Mouse (Mus musculus): ENCODE data around the gene Nadk.
A peak's percentile ranks its signal among the peaks of the same experiment; 100 is the strongest.
"Not testable (repeated sequence)": the region's sequence is repeated elsewhere in the genome, so short reads cannot be mapped to it uniquely, and the experiment has no call there.

Nadk gene

DNA sequence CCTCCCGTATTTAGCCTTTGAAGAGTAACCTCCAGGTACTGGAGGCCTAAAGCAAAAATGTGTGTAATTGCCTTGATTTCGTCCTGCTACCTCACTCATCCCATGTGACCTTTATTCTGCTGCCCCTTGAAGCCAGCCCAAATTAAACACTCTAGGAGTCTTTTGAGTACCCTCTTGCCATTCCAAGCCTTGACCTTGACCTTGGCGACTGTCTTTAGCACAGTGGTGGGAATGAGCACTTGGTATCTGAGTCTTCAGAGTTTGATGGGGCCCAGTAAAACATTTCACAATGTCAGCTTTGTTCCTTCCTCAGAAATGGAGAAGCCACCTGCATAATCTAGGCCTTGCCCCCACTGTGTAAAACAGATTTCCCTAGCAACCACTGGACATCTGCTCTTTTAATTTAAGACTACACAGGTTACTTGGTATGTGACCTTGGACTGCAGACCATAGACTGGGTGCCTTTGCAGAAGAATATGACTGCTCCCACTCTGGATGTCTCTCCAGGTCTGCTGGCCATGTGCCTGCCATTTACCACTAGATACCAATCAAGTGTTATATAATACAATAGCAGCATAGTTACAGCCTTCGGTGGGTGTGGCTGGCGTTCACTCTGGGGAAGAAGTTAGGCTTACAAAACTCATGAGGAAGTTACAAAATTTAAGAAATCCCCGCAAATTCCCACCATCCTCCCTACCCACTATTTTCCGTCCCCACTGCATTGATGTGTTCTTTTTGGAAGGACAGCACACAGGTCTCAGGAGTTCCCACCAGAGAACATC is at the start of gene Nadk:
TSS of gene Nadk (plus strand) at position 718 of the 782 bp plus-strand sequence.
- peak; percentile 60 for DNase-seq

DNA sequence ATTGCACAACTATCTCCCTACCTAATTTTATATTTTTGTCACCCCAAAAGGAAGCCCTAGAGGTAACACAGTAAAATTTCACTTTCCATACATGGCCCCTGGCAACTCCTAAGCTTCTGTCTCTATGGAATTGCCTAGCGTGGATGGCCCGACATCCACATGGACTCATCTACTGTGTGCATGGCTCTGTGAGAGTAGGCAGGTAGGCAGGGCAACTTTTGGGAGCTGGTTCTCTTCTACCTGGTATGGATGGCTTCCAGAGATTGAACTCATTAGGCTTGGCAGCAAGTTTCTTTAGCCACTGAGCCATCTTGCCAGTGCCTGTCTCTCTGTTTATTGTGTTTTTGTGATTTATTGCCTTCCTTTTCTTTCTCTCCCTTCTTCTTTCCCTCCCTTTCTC is 47.4 kb upstream of the Nadk start:
- no peak for DNase-seq

DNA sequence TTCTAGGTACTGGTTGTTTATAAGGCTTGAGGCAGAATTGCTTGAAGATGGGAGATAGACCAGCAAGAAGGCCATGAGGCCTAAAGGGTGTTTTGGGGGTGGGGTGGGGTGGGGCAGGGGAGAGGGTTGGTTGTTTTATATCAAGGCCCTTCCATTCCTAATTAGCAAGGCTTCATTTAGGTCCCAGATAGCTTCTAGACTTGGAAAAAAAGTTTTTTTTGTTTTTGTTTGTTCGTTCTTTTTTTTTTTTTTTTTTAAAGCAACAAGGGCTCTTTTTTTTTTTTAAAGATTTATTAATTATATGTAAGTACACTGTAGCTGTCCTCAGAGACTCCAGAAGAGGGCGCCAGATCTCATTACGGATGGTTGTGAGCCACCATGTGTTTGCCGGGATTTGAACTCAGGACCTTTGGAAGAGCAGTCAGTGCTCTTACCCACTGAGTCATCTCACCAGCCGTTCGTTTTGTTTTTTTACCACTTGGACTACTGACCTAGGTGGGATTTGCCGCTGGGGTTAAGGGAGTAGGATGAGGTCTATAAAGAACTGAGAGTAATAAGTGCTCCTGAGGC is 44.1 kb upstream of the Nadk start:
- DNase-seq, result no peak

DNA sequence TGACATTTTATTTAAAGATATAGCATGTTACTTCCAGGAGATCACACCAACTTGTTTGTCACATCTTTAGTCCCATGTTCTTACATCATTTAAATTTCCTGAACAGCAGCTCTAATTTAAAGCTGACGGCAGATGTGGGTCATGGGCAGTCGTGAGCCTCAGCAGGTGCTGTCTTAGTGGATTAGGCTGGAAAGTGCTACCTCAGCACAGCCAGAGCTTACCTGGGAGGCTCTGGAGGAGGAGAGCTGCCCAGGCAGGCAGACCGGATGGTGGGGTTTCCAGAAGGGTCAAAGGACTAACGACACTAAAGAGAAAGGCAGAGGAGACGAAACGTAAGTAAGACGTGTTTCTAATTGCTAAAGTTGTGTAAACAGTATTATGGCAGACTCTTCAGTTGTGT is 39.9 kb upstream of the Nadk start:
- DNase-seq, result no peak

DNA sequence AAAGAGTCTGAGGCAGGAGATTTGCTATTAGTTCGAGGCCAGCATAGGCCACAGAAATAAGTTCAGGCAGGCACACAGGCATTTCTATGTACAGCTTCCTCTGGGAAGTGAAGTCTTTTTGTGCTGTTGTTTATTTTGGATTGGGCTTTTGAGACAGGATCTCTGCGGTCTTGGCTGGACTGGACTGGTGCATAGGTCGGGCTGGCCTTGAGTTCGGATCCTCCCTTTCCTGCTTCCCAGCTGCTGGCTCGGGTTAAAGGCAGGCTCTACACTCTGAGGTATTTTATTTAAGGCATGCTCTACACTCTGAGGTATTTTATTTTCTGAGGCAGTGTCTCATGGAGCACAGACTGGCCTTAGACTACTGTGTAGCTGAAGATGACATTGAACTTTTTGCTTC is 36.4 kb upstream of the Nadk start:
- no peak for DNase-seq

DNA sequence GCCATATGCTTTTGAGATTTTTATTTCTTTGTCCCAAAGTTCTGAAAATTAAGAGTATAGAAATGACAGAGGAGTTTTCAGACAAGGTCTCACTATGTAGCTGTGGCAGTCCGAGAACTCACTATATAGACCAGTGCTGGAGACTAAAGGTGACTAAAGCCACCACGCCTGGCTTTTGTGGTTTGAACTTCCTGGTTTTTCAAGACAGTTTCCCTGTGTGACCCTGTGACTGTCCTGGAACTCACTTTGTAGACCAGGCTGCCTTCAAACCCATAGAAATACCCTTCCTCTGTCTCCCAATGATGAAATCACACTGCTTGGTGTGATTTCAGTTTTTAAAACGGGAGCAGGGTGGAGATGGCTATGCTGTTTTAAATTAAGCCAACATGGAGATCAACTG is 32.9 kb upstream of the Nadk start:
- DNase-seq, result no peak

DNA sequence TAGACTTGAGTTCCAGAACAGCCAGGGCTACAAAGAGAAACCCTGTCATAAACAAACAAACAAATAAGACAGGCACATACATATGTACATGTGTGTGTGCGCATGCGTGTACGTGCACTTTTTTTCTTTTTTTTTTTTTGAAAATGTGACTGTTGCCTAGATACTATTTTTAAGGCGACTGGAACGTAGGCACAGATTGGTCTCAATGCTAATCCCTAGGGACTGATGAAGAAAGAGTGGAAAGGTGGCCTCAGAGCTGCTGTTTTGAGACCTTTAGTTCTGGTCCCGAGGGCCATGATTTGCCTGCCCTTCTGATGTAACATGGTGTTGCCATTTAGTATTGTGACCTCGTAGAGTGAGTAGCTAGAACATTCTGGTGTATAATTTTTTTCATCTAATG is 12.2 kb upstream of the Nadk start:
- DNase-seq, result no peak

DNA sequence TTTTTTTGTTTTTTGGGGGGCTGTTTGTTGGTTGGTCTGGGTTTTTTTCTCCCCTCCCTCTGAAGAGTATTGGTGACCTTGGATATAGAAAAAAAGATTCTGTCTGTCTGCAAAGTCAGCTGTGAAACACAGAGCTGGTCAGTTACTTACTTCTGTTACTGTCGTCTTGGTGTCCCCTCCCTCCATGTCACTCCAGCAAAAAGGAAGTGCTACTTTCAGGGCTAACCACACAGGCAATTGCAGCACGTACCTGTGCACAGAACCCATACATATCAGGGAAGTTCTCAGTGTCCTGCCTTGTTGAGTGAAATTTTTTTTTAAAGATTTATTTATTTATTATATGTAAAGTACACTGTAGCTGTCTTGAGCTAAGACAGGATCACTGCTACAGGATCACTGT is 11.7 kb upstream of the Nadk start:
- DNase-seq, result no peak

DNA sequence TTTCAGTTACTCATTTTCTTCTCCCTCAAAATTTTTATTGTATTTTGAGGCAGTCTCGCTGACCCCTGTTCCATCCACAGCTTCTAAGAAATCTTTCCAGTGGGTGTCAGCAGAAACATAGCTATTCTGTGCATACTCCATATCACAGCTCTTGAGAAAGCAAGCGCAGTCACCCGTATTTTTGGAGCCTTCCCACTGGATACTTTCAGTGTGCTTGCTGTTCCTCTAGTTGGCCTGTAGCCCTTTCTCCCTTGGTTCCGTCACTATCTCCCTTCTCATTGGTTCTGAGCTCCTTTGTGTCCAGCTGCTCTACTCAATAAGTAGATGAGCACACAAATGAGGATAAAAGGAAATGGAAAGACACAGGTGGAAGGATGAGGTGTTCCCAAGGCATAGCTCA is 11.1 kb upstream of the Nadk start:
- DNase-seq, result no peak

DNA sequence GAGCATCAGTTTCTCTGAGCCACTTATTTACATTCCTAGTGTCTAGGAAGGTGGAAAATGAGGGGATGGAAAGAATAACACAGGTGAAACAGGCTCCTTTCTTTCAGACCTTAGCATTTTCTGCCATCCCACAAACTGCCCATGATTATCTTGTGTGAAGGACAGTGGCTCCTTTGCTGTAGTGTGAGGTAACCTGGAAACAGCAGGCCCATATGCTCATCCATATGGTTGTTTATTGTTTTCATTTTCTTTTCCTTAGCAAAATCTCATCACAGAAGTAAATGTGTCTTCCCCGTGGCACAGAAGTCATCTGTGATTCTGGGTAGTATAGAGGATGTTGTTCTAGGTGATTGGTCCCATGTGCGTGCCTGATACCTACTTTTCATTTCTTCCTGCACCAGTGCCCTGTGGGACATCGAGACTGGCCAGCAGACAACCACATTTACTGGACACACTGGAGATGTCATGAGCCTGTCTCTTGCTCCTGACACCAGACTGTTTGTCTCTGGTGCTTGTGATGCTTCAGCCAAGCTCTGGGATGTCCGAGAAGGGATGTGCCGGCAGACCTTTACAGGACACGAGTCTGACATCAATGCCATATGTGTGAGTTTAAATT is 9.2 kb upstream of the Nadk start:
- DNase-seq, result peak; percentile 67

DNA sequence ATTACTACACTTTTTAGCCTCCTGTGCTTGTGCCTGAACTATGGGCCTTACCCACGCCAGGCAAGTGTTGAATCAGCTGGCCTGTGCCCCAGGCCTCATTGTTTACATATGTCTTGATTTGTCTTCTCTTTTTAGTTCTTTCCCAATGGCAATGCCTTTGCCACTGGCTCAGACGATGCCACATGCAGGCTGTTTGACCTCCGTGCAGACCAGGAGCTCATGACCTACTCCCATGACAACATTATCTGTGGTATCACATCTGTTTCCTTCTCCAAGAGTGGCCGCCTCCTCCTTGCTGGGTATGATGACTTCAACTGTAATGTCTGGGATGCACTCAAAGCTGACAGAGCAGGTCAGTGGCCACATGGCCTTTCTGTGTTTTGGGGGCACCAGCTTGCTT is 7.3 kb upstream of the Nadk start:
- DNase-seq, result no peak

DNA sequence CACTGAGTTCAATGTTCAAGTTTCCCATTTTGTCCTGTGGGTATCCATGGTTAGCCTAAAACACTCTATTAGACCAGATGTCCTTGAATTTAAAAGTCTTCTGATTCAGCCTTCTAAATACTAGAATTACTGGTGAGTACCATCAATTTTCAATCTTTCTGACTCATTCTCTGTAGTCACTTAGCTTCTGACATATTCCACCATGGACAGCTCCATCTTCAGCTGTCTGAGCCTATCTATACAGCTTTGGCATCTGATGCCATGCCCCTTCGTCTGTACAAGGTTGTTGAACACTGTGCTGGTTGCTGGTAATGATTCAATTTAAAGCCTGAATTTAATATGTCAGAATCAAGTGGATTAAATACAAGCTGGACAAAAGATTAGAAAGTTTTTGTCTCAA is 6.7 kb upstream of the Nadk start:
- no peak for DNase-seq

DNA sequence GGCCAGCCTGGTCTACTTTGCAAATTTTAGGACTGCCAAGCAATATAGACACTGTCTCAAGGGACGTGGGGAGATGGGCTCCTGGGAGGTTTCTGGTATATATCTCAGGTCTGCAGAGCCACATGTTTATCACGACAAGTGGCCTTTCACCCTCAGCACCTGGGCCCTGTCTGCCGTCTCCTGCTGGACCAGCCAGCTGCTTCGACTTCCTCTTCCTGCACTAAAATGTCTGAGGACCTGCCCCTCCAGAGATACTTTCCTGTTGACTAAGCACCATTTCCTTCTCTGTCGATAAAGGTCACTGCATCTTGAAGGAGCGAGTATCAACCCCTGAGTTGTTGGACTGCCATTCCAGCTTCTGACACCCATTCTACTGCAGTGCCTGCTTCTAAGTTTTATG is 2.7 kb upstream of the Nadk start:
- no peak for DNase-seq

DNA sequence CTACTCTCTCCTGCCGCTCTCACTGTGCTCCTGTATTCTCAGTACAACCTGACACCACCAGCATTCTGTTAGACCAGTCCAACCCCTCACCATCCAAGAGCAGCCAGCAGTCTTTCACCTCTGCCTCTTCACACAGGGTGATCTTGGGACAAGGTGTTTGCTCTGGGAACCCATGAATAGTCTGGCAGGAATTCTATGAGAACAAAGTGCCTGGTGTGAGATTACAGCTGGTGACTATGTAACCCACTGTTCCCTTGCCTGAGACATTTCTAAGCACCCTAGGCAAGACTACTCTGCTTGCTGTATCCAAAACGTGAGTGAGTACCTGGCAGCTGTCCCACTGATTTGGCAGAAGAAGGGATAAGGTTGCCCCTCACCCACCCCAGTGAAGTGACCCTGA is 1.2 kb upstream of the Nadk start:
- DNase-seq, result no peak

DNA sequence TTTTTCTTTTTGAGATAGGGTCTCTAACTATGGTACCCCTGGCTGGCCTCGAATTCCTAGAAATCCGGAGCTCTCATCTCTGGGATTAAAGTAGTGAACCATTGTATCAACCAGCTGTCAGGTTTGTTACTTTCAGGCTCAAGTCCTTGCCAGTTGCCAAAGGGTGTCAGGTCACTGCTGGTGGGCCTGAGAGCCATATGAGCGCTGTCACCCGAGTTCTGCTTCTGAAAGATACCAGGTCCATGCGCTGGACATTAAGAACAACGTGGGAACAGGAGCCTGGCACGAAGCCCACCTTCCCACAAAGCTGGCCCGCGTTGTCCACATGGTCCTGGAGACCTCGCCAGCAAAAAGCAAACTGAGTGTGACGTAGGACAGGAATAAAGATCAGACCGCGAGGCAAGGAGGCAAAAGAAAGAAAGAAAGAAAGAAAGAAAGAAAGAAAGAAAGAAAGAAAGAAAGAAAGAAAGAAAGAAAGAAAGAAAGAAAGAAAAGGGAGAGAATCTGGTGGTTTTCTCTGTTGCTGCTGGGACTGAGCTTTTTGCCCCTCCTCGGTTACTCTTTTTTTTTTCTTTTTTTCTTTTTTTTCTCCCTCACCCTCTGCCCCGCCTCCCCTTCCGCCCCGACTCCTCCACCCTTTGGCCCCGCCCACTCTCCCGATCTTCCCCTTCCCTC is 684 bp downstream of the Nadk start:
- DNase-seq, result peak; percentile 82

DNA sequence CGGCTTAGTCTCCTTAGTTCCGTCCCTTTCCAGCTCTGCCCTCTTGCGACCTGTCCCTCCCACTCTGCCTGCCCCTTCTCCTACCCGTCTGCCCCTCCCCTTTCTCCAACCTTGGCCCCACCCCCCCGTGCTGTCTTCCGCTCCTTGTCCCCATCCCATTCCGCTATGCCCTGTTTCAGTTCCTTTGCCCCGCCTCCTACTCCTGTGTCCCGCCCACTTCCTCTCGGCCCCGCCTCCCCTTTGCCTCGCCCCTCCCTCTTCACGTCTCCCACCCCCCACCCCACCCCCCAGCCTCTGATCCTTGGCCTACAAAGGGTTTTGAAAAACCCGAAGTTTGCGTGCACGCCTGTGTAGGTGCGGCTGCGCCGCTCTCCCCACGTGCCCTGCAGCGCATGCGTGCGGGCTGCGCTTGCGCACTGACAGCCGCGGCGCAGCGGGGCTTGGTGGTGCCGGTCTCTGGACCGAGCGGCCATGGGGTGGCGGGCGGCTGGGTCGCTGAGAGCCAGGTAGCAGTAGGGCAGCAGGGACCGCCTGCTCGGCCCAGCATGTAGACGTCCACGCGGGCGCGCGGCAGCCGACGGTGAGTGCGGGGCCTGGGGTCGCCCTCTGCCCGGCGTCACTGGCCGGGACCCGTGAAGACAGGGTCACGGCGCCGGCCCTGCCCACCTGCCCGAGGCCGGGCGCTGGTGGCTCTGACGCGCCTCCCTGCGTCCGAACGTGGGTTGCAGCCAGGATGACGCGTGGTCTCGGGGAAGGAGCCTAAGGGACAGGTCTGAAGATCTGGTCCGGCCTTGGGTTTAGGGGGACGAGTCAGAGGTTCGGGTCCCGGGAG is 1.4 kb downstream of the Nadk start:
- DNase-seq, result peak; percentile 97

DNA sequence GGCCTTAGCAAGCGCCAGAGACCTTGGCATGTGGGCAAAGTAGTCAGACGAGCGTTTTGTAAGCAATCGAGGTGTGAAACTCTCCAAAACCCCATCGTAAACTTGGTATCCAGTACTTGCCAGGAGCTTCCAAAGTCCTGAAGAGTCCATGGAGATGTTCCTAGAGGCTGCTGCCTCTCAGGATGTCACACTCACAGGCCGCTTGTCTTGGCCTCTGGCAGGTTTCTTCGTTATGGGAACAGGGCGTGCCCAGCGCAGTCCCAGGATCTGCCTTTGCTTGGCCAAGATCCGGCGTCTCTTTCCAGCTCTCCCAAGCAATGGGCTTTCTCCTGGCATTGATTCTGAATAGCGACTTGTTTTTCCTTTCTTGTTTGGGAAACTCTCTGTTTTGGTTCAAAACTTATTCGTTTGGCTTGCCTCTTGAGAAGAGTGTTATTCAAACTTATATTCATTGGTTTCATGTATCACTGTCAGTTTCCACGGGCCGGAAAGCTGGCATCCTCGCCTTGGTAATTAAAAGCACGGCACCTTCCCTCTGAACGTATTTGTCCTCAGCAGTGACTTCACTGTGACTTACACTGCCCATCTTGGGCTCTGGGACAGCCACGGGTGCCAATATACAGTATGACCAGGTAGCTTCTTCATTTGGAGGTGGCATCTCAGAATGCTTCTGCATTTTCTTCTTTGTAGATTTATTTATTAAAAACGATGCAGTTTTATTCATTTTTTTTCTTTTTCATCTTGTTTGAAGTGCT is 2.3 kb downstream of the Nadk start:
- peak; percentile 69 for DNase-seq

DNA sequence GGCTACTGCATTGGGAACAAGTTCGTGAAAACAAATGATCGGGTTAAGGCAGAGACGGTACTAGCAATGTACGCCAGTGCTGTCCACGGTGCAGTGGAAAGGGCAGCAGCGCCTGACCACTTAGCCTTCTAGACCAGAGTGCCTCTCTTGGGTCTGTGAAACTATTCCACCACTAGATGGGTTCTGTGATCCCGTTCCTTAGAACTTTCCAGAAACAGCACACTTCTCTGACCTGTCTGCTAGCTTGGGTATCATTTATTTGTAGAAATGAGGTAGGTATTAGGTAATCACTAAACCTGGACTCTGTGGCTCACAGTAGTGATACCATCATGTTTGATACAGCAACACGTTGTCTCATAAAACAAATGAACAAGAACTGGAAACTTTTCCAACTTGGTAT is 4.4 kb downstream of the Nadk start:
- no peak for DNase-seq

DNA sequence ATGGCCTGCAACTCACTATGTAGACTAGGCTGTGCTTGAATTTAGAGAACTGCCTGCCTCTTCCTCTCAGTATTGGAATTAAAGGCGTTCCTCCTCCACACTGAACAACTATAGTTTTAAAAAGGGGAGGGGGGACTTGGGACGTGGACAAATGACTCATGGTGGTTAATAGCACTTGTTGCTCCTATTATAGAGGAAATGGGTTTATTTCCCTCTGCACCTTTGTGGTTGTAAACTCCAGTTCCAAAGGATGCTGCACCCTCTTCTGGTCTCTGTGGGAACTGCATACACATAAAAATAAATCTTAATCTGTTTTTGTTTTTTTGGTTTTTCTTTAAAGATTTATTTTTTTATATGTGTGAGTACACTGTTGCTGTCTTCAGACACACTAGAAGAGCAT is 6.0 kb downstream of the Nadk start:
- no peak for DNase-seq

DNA sequence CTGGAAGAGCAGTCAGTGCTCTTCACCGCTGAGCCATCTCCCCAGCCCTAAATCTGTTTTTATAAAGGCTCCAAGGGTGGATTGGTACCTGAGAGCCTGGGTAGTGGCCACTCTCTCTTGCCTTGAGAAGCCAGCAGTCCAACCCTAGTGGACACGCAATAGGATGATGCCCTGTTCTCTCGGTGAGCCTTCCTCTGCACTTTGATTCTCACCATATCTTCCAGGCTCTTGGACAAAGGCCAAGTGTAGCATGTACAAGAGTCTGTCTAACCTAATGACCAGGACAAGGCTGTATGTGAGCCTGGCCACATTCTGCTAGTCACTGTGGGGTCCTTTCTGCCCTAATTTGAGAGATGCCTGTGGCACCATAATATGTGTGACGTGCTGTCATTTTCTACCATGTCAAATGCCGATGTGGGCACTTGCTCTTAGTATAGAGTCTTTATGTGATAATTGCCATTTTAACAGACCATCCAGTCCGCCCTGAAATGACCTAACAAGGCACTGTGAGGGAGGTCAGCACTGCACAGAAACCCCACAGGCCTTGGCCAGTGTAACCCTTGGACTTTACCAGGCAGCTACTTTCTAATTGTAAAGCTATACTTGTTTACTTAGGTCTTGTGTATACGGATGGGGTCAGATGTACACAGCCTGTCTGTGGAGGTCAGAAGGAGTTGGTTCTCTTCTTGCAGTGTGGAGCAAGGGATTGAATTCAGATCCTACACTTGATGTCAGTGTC is 6.6 kb downstream of the Nadk start:
- DNase-seq, result no peak

DNA sequence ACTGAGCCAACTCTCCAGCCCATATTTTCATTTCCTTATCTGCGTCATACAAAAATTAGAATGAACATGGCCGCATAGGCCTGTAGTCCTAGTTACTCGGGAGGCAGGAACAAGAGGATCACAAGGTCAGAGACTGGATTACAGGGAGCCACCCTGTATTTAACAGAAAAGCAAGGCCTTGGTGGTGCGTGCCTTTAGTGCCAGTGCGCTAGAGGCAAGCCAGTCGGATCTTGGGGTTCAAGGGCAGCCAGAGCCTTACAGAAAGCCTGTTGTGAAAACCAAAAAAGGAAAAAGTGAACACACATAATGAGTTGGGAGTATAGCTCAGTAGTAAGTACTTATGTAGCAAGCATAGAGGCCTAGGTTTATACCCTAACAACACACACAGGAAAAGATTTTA is 7.6 kb downstream of the Nadk start:
- DNase-seq, result no peak

DNA sequence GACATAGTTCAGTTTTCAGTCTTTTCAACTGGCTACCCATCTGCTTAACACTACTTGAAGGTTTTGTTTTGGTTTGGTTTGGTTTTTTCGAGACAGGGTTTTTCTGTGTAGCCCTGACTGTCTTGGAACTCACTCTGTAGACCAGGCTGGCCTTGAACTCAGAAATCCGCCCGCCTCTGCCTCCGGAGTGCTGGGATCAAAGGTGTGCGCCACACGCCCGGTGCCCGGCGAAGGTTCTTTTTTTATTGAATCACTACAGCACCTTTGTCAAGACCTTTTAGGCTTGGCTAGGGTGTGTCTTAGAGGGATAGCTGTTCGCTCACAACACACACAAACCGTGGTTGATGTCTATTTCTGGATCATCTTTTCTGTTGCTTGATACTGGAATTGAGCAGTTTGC is 8.1 kb downstream of the Nadk start:
- not testable (repeated sequence) for DNase-seq
